Mouse (Mus musculus) liver, postnatal 0 days (tissue): ENCODE measurements at regions not wholly inside any gene's neighbourhood (a gene's known extent, or its start where the extent isn't known, plus 50 kb on each side); places are given as distances from the start of the nearest gene placed in this dataset.
A peak's percentile ranks its signal among the peaks of the same experiment; 100 is the strongest.

Experiments used
- ATAC-seq: fragments of 200-750 bp; cut with Nextera tagmentation; 2 replicates; pipeline ENCODE4 v1.8.0; 2017; ENCODE audit warnings: mild to moderate bottlenecking, moderate library complexity
- DNase-seq: peaks from one replicate; pipeline ENCODE4 v3.0.0-alpha.2; 2016
- H3K27ac ChIP-seq: fragments of 300-500 bp; sonication (generic); 2 replicates; pipeline ENCODE4 v1.5.1; 2014; ENCODE audit warnings: antibody characterized with exemption, moderate library complexity, mild to moderate bottlenecking, low read depth
- H3K27me3 ChIP-seq: fragments of 300-500 bp; sonication (generic); 2 replicates; pipeline ENCODE4 v1.6.1; 2014; ENCODE audit warnings: low read length, control low read depth, mixed read lengths; ENCODE audit not compliant: insufficient read depth
- H3K36me3 ChIP-seq: fragments of 300-500 bp; sonication (generic); replicated peaks from 2 replicates; pipeline ENCODE4 v1.6.1; 2014; ENCODE audit warnings: mild to moderate bottlenecking, control low read depth, low read length, moderate library complexity, mixed read lengths; ENCODE audit not compliant: insufficient read depth
- H3K4me1 ChIP-seq: fragments of 300-500 bp; sonication (generic); 2 replicates; pipeline ENCODE4 v1.6.1; 2014; ENCODE audit warnings: antibody characterized with exemption, mild to moderate bottlenecking, control low read depth; ENCODE audit not compliant: insufficient read depth
- H3K4me2 ChIP-seq: fragments of 300-500 bp; sonication (generic); 2 replicates; pipeline ENCODE4 v1.6.1; 2014; ENCODE audit warnings: low read depth, mild to moderate bottlenecking, low read length, moderate library complexity, mixed read lengths
- H3K4me3 ChIP-seq: fragments of 300-500 bp; sonication (generic); 2 replicates; pipeline ENCODE4 v1.5.1; 2014; ENCODE audit warnings: low read depth, low read length
- H3K9ac ChIP-seq: fragments of 300-500 bp; sonication (generic); replicated peaks from 2 replicates; pipeline ENCODE4 v1.6.1; 2014; ENCODE audit warnings: mild to moderate bottlenecking, moderate library complexity
- H3K9me3 ChIP-seq: fragments of 300-500 bp; sonication (generic); 2 replicates; pipeline ENCODE4 v1.6.1; 2016; ENCODE audit warnings: mild to moderate bottlenecking, control low read depth, low read length, mixed read lengths
- CTCF ChIP-seq: sonication (generic); IDR thresholded peaks from 2 replicates; pipeline ENCODE4 v1.5.1; 2016; ENCODE audit warnings: antibody characterized with exemption, low read depth
- EP300 ChIP-seq: IDR thresholded peaks from 2 replicates; pipeline ENCODE4 v1.6.1; 2016; ENCODE audit warnings: antibody characterized with exemption, low read depth, mild to moderate bottlenecking
- WGBS: fragments of 180-500 bp; shearing (Covaris S2); extraction: QIAGEN DNeasy Blood & Tissue Kit; methylation state at CpG from one replicate; pipeline ENCODE4 v1.1.7; 2014; ENCODE audit not compliant: insufficient replicate concordance; 5-methylcytosine and 5-hydroxymethylcytosine counted together

GRCm38 (mm10) chr10:91424786-91425185 lies 243.7 kb upstream of the Tmpo start:
- no peak overlapping the region for H3K27ac ChIP-seq
- no peaks in the 10 kb centered on the region for H3K9me3 ChIP-seq
- ATAC-seq (no peak), DNase-seq (no peak)
- H3K4me1 ChIP-seq, result no peaks in the 10 kb centered on the region
- H3K4me2 ChIP-seq, result no peak overlapping the region
- H3K9ac ChIP-seq, result no peak overlapping the region
- no peaks in the 10 kb centered on the region for H3K27me3 ChIP-seq
- TF ChIP-seq EP300 (no peak), CTCF (no peak)
- no peaks in the 10 kb centered on the region for H3K36me3 ChIP-seq
- 53% methylated on average over 5 of the region's 5 CpGs for WGBS
- no peak overlapping the region for H3K4me3 ChIP-seq

GRCm38 (mm10) chr10:91387255-91387654 lies 206.1 kb upstream of the Tmpo start:
- Histone ChIP-seq H3K27me3 (no peaks in the 10 kb centered on the region), H3K9me3 (no peaks in the 10 kb centered on the region), H3K36me3 (no peaks in the 10 kb centered on the region), H3K9ac (no peak overlapping the region), H3K27ac (no peak overlapping the region), H3K4me2 (no peak overlapping the region), H3K4me3 (no peak overlapping the region), H3K4me1 (no peaks in the 10 kb centered on the region)
- TF ChIP-seq EP300 (no peak), CTCF (no peak)
- DNase-seq (no peak), ATAC-seq (no peak)
- WGBS, result 63% methylated on average over 3 of the region's 3 CpGs

DNA sequence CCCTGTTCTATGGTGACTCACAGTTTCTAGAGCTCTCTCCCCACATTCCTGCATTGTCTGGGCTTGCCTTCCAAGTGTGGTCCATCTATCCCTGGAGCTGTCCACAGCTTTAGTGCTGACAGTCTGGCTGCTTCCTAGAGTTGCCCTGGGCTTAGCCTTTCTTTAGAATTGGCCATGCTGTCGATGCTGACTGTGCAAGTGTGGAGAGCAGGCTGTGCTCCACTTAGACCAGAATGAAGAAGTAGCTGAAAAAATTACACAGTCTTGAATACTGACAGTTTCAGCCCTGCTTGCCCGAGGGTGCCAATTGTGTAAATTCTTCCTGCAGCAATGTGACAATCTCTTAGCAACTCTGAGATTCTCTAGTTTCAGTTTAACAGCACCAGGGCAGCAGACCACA lies 203.3 kb upstream of the Tmpo start:
- 61% methylated on average over 2 of the region's 2 CpGs for WGBS
- DNase-seq, result no peak
- Histone ChIP-seq H3K9ac (no peak overlapping the region), H3K4me1 (no peaks in the 10 kb centered on the region), H3K27me3 (no peaks in the 10 kb centered on the region), H3K4me2 (no peak overlapping the region), H3K9me3 (no peaks in the 10 kb centered on the region), H3K4me3 (no peak overlapping the region), H3K36me3 (no peaks in the 10 kb centered on the region), H3K27ac (no peak overlapping the region)
- TF ChIP-seq CTCF (no peak), EP300 (no peak)
- ATAC-seq, result no peak

- Histone ChIP-seq H3K27ac (no peak overlapping the region), H3K27me3 (no peaks in the 10 kb centered on the region), H3K9me3 (no peaks in the 10 kb centered on the region), H3K9ac (no peak overlapping the region), H3K4me1 (no peaks in the 10 kb centered on the region), H3K4me2 (no peak overlapping the region), H3K36me3 (no peaks in the 10 kb centered on the region), H3K4me3 (no peak overlapping the region)
- 75% methylated on average over 3 of the region's 3 CpGs for WGBS
- DNase-seq, result no peak
- no peak for TF ChIP-seq EP300
- no peak for TF ChIP-seq CTCF
- ATAC-seq, result no peak
These were observed 195.6 kb upstream of the Tmpo start for GRCm38 (mm10) chr10:91376683-91377082.

GRCm38 (mm10) chr10:91367488-91367887 lies 186.4 kb upstream of the Tmpo start:
- DNase-seq, result no peak
- Histone ChIP-seq H3K4me2 (no peak overlapping the region), H3K4me3 (no peak overlapping the region), H3K27me3 (no peaks in the 10 kb centered on the region), H3K9me3 (no peaks in the 10 kb centered on the region), H3K36me3 (no peaks in the 10 kb centered on the region), H3K27ac (no peak overlapping the region), H3K4me1 (no peaks in the 10 kb centered on the region), H3K9ac (no peak overlapping the region)
- TF ChIP-seq EP300 (no peak), CTCF (no peak)
- no CpG with 5 or more reads among the region's 1 CpGs for WGBS
- no peak for ATAC-seq

DNA sequence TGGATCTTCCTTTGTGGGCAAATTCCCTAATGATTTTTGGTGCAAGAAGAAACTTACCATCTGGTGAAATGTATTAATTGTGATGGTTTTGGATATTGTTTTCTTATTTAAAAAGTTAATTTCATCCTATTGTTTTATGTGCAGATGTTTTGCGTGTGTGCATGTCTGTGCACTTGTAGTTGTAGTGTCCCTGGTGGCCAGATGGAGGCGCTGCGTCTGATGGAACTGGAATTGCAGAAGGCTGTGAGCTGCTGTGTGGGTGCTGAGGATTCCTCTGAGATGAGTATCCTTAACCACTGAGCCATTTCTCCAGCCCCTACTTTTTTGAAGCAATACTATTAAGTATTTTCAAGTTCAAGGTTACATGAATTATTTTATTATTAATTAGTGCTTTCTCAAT lies 181.5 kb upstream of the Tmpo start:
- DNase-seq (no peak), ATAC-seq (no peak)
- no peaks in the 10 kb centered on the region for H3K36me3 ChIP-seq
- H3K9me3 ChIP-seq, result no peaks in the 10 kb centered on the region
- H3K4me1 ChIP-seq, result no peaks in the 10 kb centered on the region
- no peak overlapping the region for H3K9ac ChIP-seq
- no peak overlapping the region for H3K4me2 ChIP-seq
- H3K4me3 ChIP-seq, result no peak overlapping the region
- no peak overlapping the region for H3K27ac ChIP-seq
- no peaks in the 10 kb centered on the region for H3K27me3 ChIP-seq
- TF ChIP-seq EP300 (no peak), CTCF (peak; percentile 27; the same call in 1 of the 2 replicates)
- 72% methylated on average over 3 of the region's 3 CpGs for WGBS

DNA sequence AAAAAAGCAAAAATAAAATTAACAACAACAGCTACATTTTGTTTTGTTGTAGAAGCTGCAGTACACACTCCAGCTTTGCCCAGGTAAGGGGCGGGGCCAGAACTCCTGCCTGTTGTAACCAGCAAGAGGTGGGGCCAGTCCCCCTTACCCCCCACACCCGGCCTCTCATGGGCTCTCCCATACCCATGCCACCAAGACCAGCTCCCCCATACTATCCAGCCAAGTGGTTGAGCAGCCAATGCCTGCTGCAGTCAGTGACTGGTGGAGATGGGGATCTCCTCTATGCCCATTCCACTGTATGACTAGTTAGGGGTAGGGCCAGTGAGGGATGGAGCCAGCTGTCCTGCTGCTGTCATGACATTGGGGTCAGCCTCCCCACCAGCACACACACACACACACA lies 180.5 kb upstream of the Tmpo start:
- Histone ChIP-seq H3K4me1 (no peaks in the 10 kb centered on the region), H3K4me3 (no peak overlapping the region), H3K9me3 (no peaks in the 10 kb centered on the region), H3K9ac (no peak overlapping the region), H3K36me3 (no peaks in the 10 kb centered on the region), H3K27me3 (no peaks in the 10 kb centered on the region), H3K4me2 (no peak overlapping the region), H3K27ac (no peak overlapping the region)
- WGBS, result 66% methylated on average over 2 of the region's 2 CpGs
- TF ChIP-seq EP300, result no peak
- no peak for TF ChIP-seq CTCF
- DNase-seq (no peak), ATAC-seq (no peak)
